Mouse (Mus musculus): ENCODE data around the gene Pepd.

Pepd gene

GRCm38 (mm10) chr7:35027801-35028420 is 115.7 kb downstream of the Pepd start:
- no peak for DNase-seq (ENCODE audit: low spot score in 2 of 2)

GRCm38 (mm10) chr7:35028559-35028958 is 116.4 kb downstream of the Pepd start:
- peak in 1 of 2 experiments; percentile 16 for DNase-seq (ENCODE audit: low spot score in 2 of 2)

GRCm38 (mm10) chr7:35029228-35029627 is 117.0 kb downstream of the Pepd start:
- DNase-seq (ENCODE audit: low spot score in 2 of 2), result no peak

- no peak for DNase-seq (ENCODE audit: low spot score in 2 of 2)
Observed at GRCm38 (mm10) chr7:35029648-35030047, 117.5 kb downstream of the Pepd start.

- no peak for DNase-seq (ENCODE audit: low spot score in 2 of 2)
Observed at GRCm38 (mm10) chr7:35030567-35030966, 118.4 kb downstream of the Pepd start.

GRCm38 (mm10) chr7:35035141-35035553 is 123.0 kb downstream of the Pepd start:
- no peak for DNase-seq (ENCODE audit: low spot score in 2 of 2)

GRCm38 (mm10) chr7:35035565-35035964 is 123.4 kb downstream of the Pepd start:
- DNase-seq (ENCODE audit: low spot score in 2 of 2), result no peak

GRCm38 (mm10) chr7:35036266-35036731 is 124.1 kb downstream of the Pepd start:
- DNase-seq (ENCODE audit: low spot score in 2 of 2), result no peak

GRCm38 (mm10) chr7:35037408-35037807 is 125.2 kb downstream of the Pepd start:
- no peak for DNase-seq (ENCODE audit: low spot score in 2 of 2)

GRCm38 (mm10) chr7:35040176-35040972 is 128.2 kb downstream of the Pepd start:
- no peak for DNase-seq (ENCODE audit: low spot score in 2 of 2)

- DNase-seq (ENCODE audit: low spot score in 2 of 2), result no peak
Observed at GRCm38 (mm10) chr7:35041286-35042208, 129.4 kb downstream of the Pepd start.

- DNase-seq (ENCODE audit: low spot score in 2 of 2), result no peak
Observed at GRCm38 (mm10) chr7:35042209-35042554, 130.0 kb downstream of the Pepd start.

- no peak for DNase-seq (ENCODE audit: low spot score in 2 of 2)
Observed at GRCm38 (mm10) chr7:35042759-35043217, 130.6 kb downstream of the Pepd start.

- no peak for DNase-seq (ENCODE audit: low spot score in 2 of 2)
Observed at GRCm38 (mm10) chr7:35043266-35043817, 131.2 kb downstream of the Pepd start.

- DNase-seq (ENCODE audit: low spot score in 2 of 2), result no peak
Observed at GRCm38 (mm10) chr7:35044719-35045118, 132.5 kb downstream of the Pepd start.

- no peak for DNase-seq (ENCODE audit: low spot score in 2 of 2)
Observed at GRCm38 (mm10) chr7:35046091-35046490, 133.9 kb downstream of the Pepd start.

- no peak for DNase-seq (ENCODE audit: low spot score in 2 of 2)
Observed at GRCm38 (mm10) chr7:35050540-35050939, 138.4 kb downstream of the Pepd start.

GRCm38 (mm10) chr7:35053161-35053560 is 141.0 kb downstream of the Pepd start:
- no peak for DNase-seq (ENCODE audit: low spot score in 2 of 2)

GRCm38 (mm10) chr7:35054286-35054685 is 142.1 kb downstream of the Pepd start:
- no peak for DNase-seq (ENCODE audit: low spot score in 2 of 2)

GRCm38 (mm10) chr7:35054977-35055618 is 142.9 kb downstream of the Pepd start:
- DNase-seq (ENCODE audit: low spot score in 2 of 2), result no peak
